In the genomic region with DNA sequence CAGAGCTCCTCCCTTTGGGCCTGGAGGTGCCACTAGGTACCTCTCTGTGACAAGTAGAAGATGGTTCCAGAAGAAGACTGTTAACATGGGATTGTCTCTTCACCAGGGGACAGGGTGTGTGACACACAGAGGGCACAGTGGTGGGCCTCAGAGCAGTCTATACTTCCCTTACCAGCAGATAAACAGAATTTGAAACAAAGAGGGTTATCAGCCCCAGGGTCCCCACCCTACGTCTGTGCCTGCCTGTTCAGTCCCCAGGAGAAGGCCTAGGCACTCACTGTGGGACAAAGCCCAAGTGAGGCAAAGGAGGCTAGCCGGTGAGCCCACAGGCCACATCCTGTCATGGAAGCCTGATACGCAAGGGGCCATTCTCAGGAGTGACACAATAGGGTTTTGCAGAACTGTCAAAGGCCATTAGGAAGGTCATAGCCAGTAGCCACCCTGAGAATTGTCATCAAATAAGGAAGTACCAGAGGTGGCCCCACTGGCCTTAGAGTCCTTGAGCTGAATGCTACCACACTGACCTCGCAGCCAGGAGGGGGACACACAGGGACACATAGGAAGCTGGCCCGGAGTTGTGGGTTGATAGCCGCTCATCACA, we compare ENCODE assay signal across 10 mouse cellular contexts. TPM values are rescaled to one million over a fixed set of nuclear protein-coding genes. Genes with fewer than 3 reads are reported as not detected.
A peak's percentile ranks its signal among the peaks of the same experiment; 100 is the strongest.
DNase-seq lines count a peak whose midpoint lies in the region; ATAC-seq and TF ChIP-seq lines count a peak whose summit lies in the region.
"Had no signal": no experiment of that assay in that cellular context is flagged by ENCODE, and none has a peak within 500 bp of the region (broad histone marks: within the 10 kb centered on the region; RNA-seq: fewer than 3 reads in every experiment).

A gene (plus strand): TSS at position 480 of the 601 bp plus-strand sequence.

- no peaks in the 10 kb centered on the region for H3K9me3 ChIP-seq in neural tube, embryonic 11.5 days (ENCODE audit: control insufficient read depth, low read length)
- H3K9me3 ChIP-seq in liver, embryonic 15.5 days (replicated peaks), result no peaks in the 10 kb centered on the region
- no peaks in the 10 kb centered on the region for H3K9me3 ChIP-seq in stomach, embryonic 16.5 days (replicated peaks; ENCODE audit: control insufficient read depth, low read length)
- H3K9me3 ChIP-seq in midbrain, embryonic 13.5 days, result no peaks in the 10 kb centered on the region

- H3K4me2 ChIP-seq in neural tube, embryonic 11.5 days (ENCODE audit: low read depth), result no peak within 1 kb of the TSS
- H3K4me2 ChIP-seq in liver, embryonic 15.5 days, result peak within 1 kb of the TSS; percentile 39
- H3K4me2 ChIP-seq in stomach, embryonic 16.5 days (ENCODE audit: low read depth, low read length), result no peak within 1 kb of the TSS
- H3K4me2 ChIP-seq in midbrain, embryonic 13.5 days (replicated peaks), result no peak within 1 kb of the TSS

- peak within 1 kb of the TSS; percentile 84 for H3K27ac ChIP-seq in gastrocnemius, adult 2 months
- H3K27ac ChIP-seq in neural tube, embryonic 11.5 days (ENCODE audit: low read depth, low read length), result 0 out of 2 replicates have a peak within 1 kb of the TSS, but pooled peaks have one; percentile 34
- peak within 1 kb of the TSS; percentile 74 for H3K27ac ChIP-seq in liver, embryonic 15.5 days (replicated peaks)
- peak within 1 kb of the TSS; percentile 33 for H3K27ac ChIP-seq in stomach, embryonic 16.5 days (ENCODE audit: low read length)
- H3K27ac ChIP-seq in midbrain, embryonic 13.5 days, result no peak within 1 kb of the TSS

- no peaks in the 10 kb centered on the region for H3K36me3 ChIP-seq in neural tube, embryonic 11.5 days (ENCODE audit: control insufficient read depth, insufficient read depth, low read length)
- no peaks in the 10 kb centered on the region for H3K36me3 ChIP-seq in liver, embryonic 15.5 days (replicated peaks)
- no peaks in the 10 kb centered on the region for H3K36me3 ChIP-seq in stomach, embryonic 16.5 days (ENCODE audit: control insufficient read depth, insufficient read depth, low read length)
- H3K36me3 ChIP-seq in midbrain, embryonic 13.5 days, result no peaks in the 10 kb centered on the region

- H3K4me3 ChIP-seq in gastrocnemius, adult 2 months, result peak within 1 kb of the TSS; percentile 59
- no peak within 1 kb of the TSS for H3K4me3 ChIP-seq in neural tube, embryonic 11.5 days (ENCODE audit: low read depth, low read length)
- peak within 1 kb of the TSS; percentile 22 for H3K4me3 ChIP-seq in liver, embryonic 15.5 days (replicated peaks)
- H3K4me3 ChIP-seq in stomach, embryonic 16.5 days (replicated peaks; ENCODE audit: low read length), result no peak within 1 kb of the TSS
- no peak within 1 kb of the TSS for H3K4me3 ChIP-seq in midbrain, embryonic 13.5 days (replicated peaks)

- 78% methylated on average over 6 of the region's 6 CpGs for WGBS in neural tube, embryonic 11.5 days
- WGBS in liver, embryonic 15.5 days (ENCODE audit: insufficient replicate concordance), result 16% methylated on average over 6 of the region's 6 CpGs
- WGBS in stomach, embryonic 16.5 days, result 77% methylated on average over 6 of the region's 6 CpGs
- WGBS in midbrain, embryonic 13.5 days, result 87% methylated on average over 6 of the region's 6 CpGs

- DNase-seq in gastrocnemius, adult 2 months, result no peak
- no peak for DNase-seq in gastrocnemius, postnatal 25 days
- DNase-seq in neural tube, embryonic 11.5 days (ENCODE audit: low spot score), result no peak
- no peak for DNase-seq in neural tube, embryonic 10.5 days (ENCODE audit: extremely low spot score, low spot score)
- no peak for DNase-seq in left cerebral cortex, adult 9 months (ENCODE audit: low spot score in 2 of 2)
- DNase-seq: cerebellum, adult 8-10 months had no signal

- no peak within 1 kb of the TSS for H3K9ac ChIP-seq in neural tube, embryonic 11.5 days (ENCODE audit: low read length)
- H3K9ac ChIP-seq in liver, embryonic 15.5 days, result no peak within 1 kb of the TSS; the same call in 1 of the 2 replicates
- H3K9ac ChIP-seq in stomach, embryonic 16.5 days (ENCODE audit: low read length), result peak within 1 kb of the TSS; percentile 16
- no peak within 1 kb of the TSS for H3K9ac ChIP-seq in midbrain, embryonic 13.5 days (replicated peaks)

- 0 out of 2 replicates have a peak, but pooled peaks cover 4% of the 10 kb centered on the region for H3K4me1 ChIP-seq in neural tube, embryonic 11.5 days (ENCODE audit: control insufficient read depth, insufficient read depth, low read length)
- peaks cover 41% of the 10 kb centered on the region for H3K4me1 ChIP-seq in liver, embryonic 15.5 days (replicated peaks)
- H3K4me1 ChIP-seq in stomach, embryonic 16.5 days (ENCODE audit: control insufficient read depth, insufficient read depth, low read length), result peaks cover 11% of the 10 kb centered on the region
- H3K4me1 ChIP-seq in midbrain, embryonic 13.5 days (replicated peaks), result 0 out of 2 replicates have a peak, but pooled peaks cover 4% of the 10 kb centered on the region

- no peaks in the 10 kb centered on the region for H3K27me3 ChIP-seq in neural tube, embryonic 11.5 days (ENCODE audit: control insufficient read depth, insufficient read depth, low read length)
- H3K27me3 ChIP-seq in liver, embryonic 15.5 days, result no peaks in the 10 kb centered on the region
- H3K27me3 ChIP-seq in stomach, embryonic 16.5 days (ENCODE audit: control insufficient read depth, insufficient read depth, low read length), result no peaks in the 10 kb centered on the region
- no peaks in the 10 kb centered on the region for H3K27me3 ChIP-seq in midbrain, embryonic 13.5 days

- ATAC-seq in neural tube, embryonic 11.5 days (ENCODE audit: insufficient read depth, low FRiP score, low TSS enrichment), result no peak
- ATAC-seq in liver, embryonic 15.5 days (ENCODE audit: insufficient read depth), result peak; percentile 68
- no peak for ATAC-seq in stomach, embryonic 16.5 days (ENCODE audit: insufficient read depth, low FRiP score)
- no peak for ATAC-seq in midbrain, embryonic 13.5 days
- ATAC-seq: intestine, postnatal 0 days had no signal

- intact Hi-C loops in gastrocnemius, adult 2 months (cut with DNase I), result loop anchor here (5.0 kb wide), 1 partner anchor 57 kb away; a partner anchor contains a TSS

- TF ChIP-seq CTCF in gastrocnemius, adult 2 months (IDR thresholded peaks at IDR 0.05), result no peak

RNA-seq across cellular contexts. Expression of the gene that starts here (rescaled TPM):
- under 1 TPM; 0.15 to 0.33 TPM for total RNA-seq in gastrocnemius, adult 2 months (2021)
- total RNA-seq in gastrocnemius, postnatal 25 days (2021), result under 1 TPM; 0.32 to 0.61 TPM
- 0.18 and 0.36 TPM in 2 replicates for polyA plus RNA-seq in neural tube, embryonic 11.5 days (2014; fragmentation: Nextera tagmentation; extraction: Ambion mirVana)
- polyA plus RNA-seq in liver, embryonic 15.5 days (2015; fragmentation: Nextera tagmentation; extraction: Ambion mirVana), result 1.9 and 2.4 TPM in 2 replicates
- polyA plus RNA-seq in stomach, embryonic 16.5 days (2015; fragmentation: Nextera tagmentation; extraction: Ambion mirVana), result 0.80 and 1.2 TPM in 2 replicates
- polyA plus RNA-seq in midbrain, embryonic 13.5 days (2015; fragmentation: Nextera tagmentation; extraction: Ambion mirVana), result 0.13 TPM in 1 of 2 replicates, not detected in the other

Comparison
In these comparisons a context has a peak if more than half of its experiments do, and no peak if none do; other contexts are left out.
1. H3K4me3 ChIP-seq: peak in gastrocnemius, adult 2 months (single experiment) and liver, embryonic 15.5 days (single experiment); none in neural tube, embryonic 11.5 days (single experiment), stomach, embryonic 16.5 days (single experiment) and midbrain, embryonic 13.5 days (single experiment).